Mouse (Mus musculus) brain, embryonic 14.5 days (tissue): ENCODE measurements around the gene Zcchc14. TPM values are rescaled to one million over a fixed set of nuclear protein-coding genes. Genes with fewer than 3 reads are reported as not detected.
"Not testable (repeated sequence)": the region's sequence is repeated elsewhere in the genome, so short reads cannot be mapped to it uniquely, and the experiment has no call there.

ENCODE experiments used
- DNase-seq: peaks from one replicate; pipeline ENCODE4 v3.0.0-alpha.2; 2011; ENCODE audit warnings: low read depth
- CTCF ChIP-seq: fragments of 200-500 bp; IDR thresholded peaks from 2 replicates; pipeline ENCODE4 v1.5.1; 2012; ENCODE audit warnings: inconsistent platforms, mild to moderate bottlenecking, moderate library complexity, borderline replicate concordance; ENCODE audit not compliant: insufficient read depth, insufficient read length; ENCODE audit errors: extremely low read depth
- POLR2A ChIP-seq: fragments of 200-500 bp; IDR thresholded peaks from 2 replicates; pipeline ENCODE4 v1.6.1; 2012; ENCODE audit warnings: mild to moderate bottlenecking, inconsistent platforms, borderline replicate concordance; ENCODE audit not compliant: poor library complexity, insufficient read depth, insufficient read length, severe bottlenecking; ENCODE audit errors: extremely low read depth
- polyA plus RNA-seq: library from polyadenylated mRNA; depleted of rRNA; stranded (reverse); fragments of >200 nt; gene quantifications from 2 replicates; pipeline ENCODE4 v1.2.3, GENCODE M21; 2012

Gene Zcchc14
- polyA plus RNA-seq, 1 experiment, result 84.4 TPM

GRCm38 (mm10) chr8:121681457-121681856 is 28.8 kb upstream of the Zcchc14 start:
- no peak for TF ChIP-seq CTCF
- no peak for TF ChIP-seq POLR2A
- DNase-seq, result no peak

GRCm38 (mm10) chr8:121680896-121681295 is 28.2 kb upstream of the Zcchc14 start:
- DNase-seq, result no peak
- no peak for TF ChIP-seq CTCF
- TF ChIP-seq POLR2A, result no peak

- TF ChIP-seq CTCF (no peak), POLR2A (no peak)
- DNase-seq, result no peak
These were observed 26.0 kb upstream of the Zcchc14 start for GRCm38 (mm10) chr8:121678696-121679095.

DNA sequence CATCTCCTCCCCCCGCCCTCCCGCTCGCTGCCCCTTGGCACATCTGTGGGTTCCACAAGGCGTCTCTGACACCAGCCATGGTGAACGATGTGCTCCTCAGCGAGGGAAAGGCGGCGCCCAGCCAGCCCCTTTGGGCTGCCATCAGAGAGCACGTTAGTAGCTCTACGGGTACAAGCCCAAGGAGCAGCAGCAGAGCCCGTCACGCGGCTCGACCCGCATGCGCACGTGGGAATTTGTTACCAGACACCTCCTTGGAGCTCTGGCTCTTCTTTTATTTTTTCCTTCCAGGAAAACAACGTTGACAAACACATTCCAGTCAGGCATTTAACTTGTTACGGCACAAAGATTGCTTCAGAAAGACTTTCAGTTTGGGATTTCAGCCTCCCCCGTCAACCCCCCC is 23.0 kb upstream of the Zcchc14 start:
- no peak for DNase-seq
- TF ChIP-seq CTCF, result no peak

DNA sequence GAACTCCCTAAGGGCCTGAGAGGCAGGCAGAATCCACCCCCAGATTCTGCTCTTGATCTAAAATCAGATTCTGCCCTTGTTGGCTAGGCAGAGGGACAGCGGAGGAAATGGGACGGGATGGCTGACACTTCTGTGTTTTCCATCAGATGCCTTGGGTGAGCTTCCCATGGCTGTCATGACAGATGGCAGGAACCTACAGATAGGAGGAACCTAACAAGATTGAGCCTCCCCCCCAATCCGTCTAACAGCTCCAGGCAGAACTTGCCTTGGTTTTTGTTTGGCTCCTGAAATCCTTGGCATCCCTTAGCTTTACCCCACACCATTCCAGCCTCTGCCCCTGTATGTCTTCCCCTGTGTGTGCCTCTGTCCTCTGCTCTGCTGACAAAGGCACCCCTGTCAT is 22.5 kb upstream of the Zcchc14 start:
- TF ChIP-seq POLR2A, result no peak
- TF ChIP-seq CTCF, result no peak
- DNase-seq, result no peak

DNA sequence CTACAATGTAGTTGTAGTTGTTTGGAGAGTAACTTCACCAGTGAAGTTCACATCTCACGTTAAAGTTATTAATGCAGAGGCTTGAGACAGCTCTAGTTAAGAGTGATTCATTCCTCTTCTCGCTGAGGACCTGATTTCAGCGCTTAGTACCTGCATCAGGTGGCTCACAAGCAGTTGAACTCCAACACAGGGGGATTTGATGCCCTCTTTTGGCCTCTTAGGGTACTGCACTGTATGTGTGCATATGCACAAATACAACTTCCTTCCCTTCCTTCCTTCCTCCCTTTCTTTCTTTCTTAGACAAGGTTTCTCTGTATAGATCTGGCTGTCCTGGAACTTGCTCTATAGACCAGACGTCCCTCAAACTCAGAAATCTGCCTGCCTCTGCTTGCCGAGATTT is 21.8 kb upstream of the Zcchc14 start:
- TF ChIP-seq POLR2A (no peak), CTCF (peak; percentile 35; the same call in 1 of the 2 replicates)
- no peak for DNase-seq

- DNase-seq, result peak; percentile 84
These were observed 21.2 kb upstream of the Zcchc14 start for GRCm38 (mm10) chr8:121673917-121674316.

GRCm38 (mm10) chr8:121673153-121673552 is 20.5 kb upstream of the Zcchc14 start:
- DNase-seq, result no peak
- no peak for TF ChIP-seq CTCF
- no peak for TF ChIP-seq POLR2A

More at GRCm38 (mm10) chr8:121673917-121674316, 21.2 kb upstream of the Zcchc14 start:
- no peak for TF ChIP-seq POLR2A
- no peak for TF ChIP-seq CTCF

DNA sequence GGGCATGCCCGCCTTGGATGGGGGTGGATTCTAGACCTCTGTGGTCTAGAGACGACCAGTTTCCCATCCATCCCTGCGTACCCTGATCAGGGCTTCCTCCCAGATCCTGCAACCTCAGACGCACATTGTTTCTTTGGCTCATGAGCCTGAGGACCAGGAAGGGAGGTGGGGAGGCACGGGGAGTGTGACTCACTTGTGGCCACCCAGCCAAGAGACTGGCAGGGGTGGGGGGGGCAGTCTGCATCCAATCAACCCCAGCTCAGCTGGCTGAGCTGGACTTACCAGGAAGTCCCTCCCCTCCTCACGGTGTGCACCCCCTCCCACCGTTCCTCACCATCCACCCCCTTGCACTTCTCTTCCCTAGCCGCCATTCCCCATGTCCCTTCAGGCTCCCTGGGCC is 16.5 kb upstream of the Zcchc14 start:
- peak; percentile 65 for DNase-seq

DNA sequence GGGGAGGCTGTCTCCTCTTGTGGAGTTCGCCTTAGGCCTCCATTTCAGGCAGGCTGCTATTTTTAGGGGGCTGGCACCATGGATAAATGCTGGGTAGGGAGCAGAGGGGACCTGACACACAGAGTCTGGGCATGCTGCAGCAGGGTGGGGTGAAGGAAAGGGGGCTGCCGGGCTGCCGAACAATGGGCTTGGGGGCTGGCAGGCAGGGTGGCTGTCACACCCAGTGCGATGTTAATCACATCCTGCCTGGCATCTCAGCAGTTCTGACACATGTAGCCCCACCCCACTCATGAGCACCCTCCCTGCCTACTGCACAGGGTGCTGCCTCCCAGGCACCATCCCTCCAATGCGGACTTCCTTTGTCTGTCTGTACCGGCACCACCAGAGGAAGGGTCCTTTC is 15.9 kb upstream of the Zcchc14 start:
- TF ChIP-seq POLR2A (no peak), CTCF (no peak)
- peak; percentile 83 for DNase-seq

More for the DNA sequence above, 16.5 kb upstream of the Zcchc14 start:
- no peak for TF ChIP-seq POLR2A
- TF ChIP-seq CTCF, result no peak

DNA sequence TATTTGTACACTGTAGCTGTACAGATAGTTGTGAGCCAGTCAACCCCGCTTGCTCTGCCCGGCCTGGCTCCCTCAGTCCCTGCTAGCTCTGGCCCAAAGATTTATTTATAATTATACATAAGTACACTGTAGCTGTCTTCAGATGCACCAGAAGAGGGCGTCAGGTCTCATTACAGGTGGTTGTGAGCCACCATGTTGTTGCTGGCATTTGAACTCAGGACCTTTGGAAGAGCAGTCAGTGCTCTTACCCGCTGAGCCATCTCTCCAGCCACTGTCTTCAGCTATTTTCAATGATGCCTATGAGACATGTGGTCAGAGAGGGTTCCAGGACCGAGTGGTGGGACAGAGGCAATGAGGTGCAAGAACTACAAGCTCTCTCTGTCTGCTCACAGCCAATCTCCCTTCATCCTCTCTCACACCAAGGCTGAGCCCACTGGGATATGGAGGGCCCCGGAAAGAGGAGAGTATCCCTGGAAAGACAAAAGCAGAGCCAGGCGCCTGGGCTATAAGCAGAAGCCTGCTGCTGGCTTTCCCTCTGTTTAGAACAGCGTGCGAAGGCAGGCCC is 15.3 kb upstream of the Zcchc14 start:
- not testable (repeated sequence) for DNase-seq

DNA sequence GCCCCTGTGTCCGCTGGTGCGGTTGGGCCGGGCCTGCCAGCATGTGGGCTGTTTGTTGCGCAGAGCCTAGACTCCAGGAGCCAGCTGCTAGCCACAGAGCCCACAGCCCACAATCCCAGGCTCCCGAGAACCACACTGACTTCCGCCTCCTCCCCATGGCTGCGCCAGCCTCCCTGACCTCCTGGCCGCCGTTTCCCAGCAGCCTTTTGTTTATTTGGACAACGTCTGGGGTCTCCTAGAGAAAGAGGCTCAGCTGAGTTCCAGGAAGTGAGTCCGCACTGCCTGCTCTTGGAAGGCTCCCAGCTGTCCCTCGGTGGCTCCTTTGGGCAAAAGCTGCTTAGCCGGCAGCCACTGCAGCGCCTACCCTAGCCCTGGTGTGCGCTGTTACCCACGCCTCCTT is 12.6 kb upstream of the Zcchc14 start:
- TF ChIP-seq CTCF (no peak), POLR2A (no peak)
- peak; percentile 70 for DNase-seq

DNA sequence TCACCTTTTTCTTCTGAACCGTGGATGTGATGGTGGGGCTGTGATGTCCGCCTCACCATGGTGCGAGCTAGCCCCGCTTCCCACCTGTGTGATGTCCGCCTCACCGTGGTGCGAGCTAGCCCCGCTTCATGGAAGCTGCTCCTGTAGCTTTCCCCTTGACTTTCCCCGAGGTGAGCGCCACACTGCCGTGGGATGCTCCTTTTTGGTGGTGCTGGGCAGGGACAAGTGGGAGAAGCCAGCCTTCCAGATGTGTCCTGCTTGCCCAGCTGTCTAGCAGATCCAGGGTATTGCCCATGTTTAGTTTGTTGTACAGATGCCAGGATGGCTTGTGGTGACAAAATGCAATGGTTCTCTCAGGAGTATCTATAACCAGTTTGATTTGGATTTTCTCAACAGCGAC is 10.4 kb upstream of the Zcchc14 start:
- TF ChIP-seq POLR2A (no peak), CTCF (no peak)
- DNase-seq, result no peak

DNA sequence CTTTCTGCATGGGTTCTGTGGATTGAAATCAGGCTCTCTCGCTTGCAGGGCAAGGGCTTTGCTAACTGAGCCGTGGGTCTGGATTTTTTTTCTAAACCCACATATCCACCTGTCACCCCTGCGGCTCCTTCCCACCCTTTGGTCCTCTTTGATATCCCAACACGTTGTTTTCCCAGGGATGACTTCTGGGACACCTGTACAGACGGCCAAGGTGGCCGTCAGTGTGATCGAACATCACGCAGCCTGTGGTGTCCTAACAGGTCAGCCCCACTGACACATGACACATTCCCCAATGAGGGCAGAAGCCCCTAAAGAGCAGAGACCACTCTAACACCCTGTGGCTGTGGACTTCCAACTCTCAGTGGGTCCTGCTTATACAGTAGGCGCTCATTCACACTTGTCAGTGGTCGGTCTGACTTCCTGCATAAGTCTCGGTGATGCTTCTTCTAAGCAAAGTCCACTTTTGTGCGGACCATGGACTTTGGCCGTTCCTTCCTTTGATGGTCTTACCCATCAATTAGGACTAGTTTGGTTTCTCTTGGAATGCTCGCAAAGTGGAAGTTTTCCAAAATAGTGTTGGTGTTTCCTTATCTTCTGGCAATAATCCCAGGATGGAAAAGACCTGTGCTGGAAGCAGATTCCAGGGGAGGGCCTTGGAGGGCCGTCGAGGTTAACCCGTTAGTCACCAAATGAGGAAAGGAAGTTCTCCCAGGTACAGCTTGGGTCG is 9.1 kb upstream of the Zcchc14 start:
- no peak for DNase-seq
- no peak for TF ChIP-seq CTCF
- no peak for TF ChIP-seq POLR2A
